Mouse (Mus musculus): ENCODE results near the gene Pou6f2. TPM values are rescaled to one million over a fixed set of nuclear protein-coding genes. Genes with fewer than 3 reads are reported as not detected.

The Pou6f2 gene
- total and polyA plus RNA-seq, 3 experiments: not detected

GRCm38 (mm10) chr13:18332596-18332995, 64.9 kb downstream of the Pou6f2 start:
- H3K27ac ChIP-seq (ENCODE audit: control insufficient read depth, low read depth, low read length): no peak overlapping the region
- TF ChIP-seq ZNF384 (IDR thresholded peaks at IDR 0.05; ENCODE audit: low read depth, low read length) (no peak), RCOR1 (IDR thresholded peaks at IDR 0.05; ENCODE audit: low read depth, low read length) (no peak), USF1 (IDR thresholded peaks at IDR 0.05; ENCODE audit: low read depth, low read length) (no peak), MYB (IDR thresholded peaks at IDR 0.05; ENCODE audit: low read depth, low read length) (no peak), ZMIZ1 (IDR thresholded peaks at IDR 0.05; ENCODE audit: low read depth, low read length) (no peak)
- H3K27me3 ChIP-seq (ENCODE audit: control insufficient read depth in 1 of 2, insufficient read depth in 2 of 2, low read length in 2 of 2): no peaks in the 10 kb centered on the region
- H3K4me1 ChIP-seq (ENCODE audit: control insufficient read depth in 1 of 2, insufficient read depth in 2 of 2, low read length in 2 of 2): no peaks in the 10 kb centered on the region
- DNase-seq (ENCODE audit: low read depth, low spot score): no peak
- H3K9me3 ChIP-seq (replicated peaks; ENCODE audit: insufficient read depth, low read length): no peaks in the 10 kb centered on the region
- H3K36me3 ChIP-seq (ENCODE audit: control insufficient read depth in 1 of 2, insufficient read depth in 2 of 2, low read length in 2 of 2): no peaks in the 10 kb centered on the region
- no peak overlapping the region for H3K4me3 ChIP-seq (ENCODE audit: control insufficient read depth in 1 of 2, insufficient read depth in 1 of 2, low read depth in 2 of 2, low read length in 2 of 2)
- H3K79me2 ChIP-seq (ENCODE audit: control insufficient read depth, insufficient read depth, low read length, poor library complexity): no peaks in the 10 kb centered on the region
- no peak overlapping the region for H3K9ac ChIP-seq (ENCODE audit: control insufficient read depth, low read depth, low read length, poor library complexity, severe bottlenecking)

DNA sequence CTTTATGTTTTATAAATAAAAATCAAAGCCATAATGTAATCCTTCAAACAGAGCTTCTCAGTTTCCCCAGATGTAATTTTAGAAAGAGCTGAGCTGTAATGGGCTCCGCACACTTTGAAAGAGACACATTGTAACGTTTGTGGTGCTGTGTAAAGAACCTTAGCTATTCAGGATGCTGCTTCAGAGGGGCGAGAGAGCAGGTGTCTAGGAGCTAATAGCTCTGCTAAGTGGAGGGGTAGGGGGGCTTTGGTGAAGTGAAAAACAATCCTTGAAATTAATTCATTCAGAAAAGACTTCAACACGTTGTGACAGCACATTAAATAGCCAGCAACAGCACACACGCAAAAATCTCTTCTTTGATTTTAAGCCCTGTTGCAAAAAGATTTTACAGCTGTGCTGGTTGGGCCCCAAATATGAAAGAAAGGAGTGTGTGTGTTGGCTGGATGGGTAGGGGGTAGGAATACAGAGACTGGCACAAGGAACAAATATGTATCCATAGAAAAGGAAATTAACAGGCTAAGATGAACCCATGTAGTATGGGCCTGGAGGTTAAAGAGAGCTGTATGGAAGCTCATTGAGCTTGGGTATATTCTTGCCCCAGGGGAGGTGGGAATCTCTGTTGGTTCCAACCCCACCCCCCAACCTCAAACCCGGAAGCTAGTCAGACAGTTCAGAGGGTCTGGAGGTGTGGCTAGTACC, 73.4 kb downstream of the Pou6f2 start:
- no peak for TF ChIP-seq MXI1 (IDR thresholded peaks at IDR 0.05; ENCODE audit: low read depth, low read length)
- TF ChIP-seq E2F4 (IDR thresholded peaks at IDR 0.05; ENCODE audit: borderline replicate concordance, low read depth, low read length): no peak
- TF ChIP-seq MEF2A (IDR thresholded peaks at IDR 0.05; ENCODE audit: extremely low read depth, insufficient replicate concordance, low read depth, low read length, poor library complexity, severe bottlenecking): no peak
- no peak for TF ChIP-seq MYC (IDR thresholded peaks at IDR 0.05; ENCODE audit: low read depth, low read length)
- TF ChIP-seq BHLHE40 (IDR thresholded peaks at IDR 0.05; ENCODE audit: borderline replicate concordance, low read depth, low read length): no peak
- no peak for TF ChIP-seq EP300 (IDR thresholded peaks at IDR 0.05; ENCODE audit: low read depth in 1 of 2, low read length in 2 of 2)
- TF ChIP-seq ETS1 (IDR thresholded peaks at IDR 0.05; ENCODE audit: low read depth, low read length): no peak
- TF ChIP-seq JUND (IDR thresholded peaks at IDR 0.05; ENCODE audit: low read depth, low read length): no peak
- no peak for TF ChIP-seq NELFE (IDR thresholded peaks at IDR 0.05; ENCODE audit: low read depth, low read length)
- no peak for TF ChIP-seq HCFC1 (IDR thresholded peaks at IDR 0.05; ENCODE audit: low read depth, low read length)
- no peak for TF ChIP-seq NRF1 (IDR thresholded peaks at IDR 0.05; ENCODE audit: insufficient read depth, low read depth, low read length, poor library complexity, severe bottlenecking)
- no peak for TF ChIP-seq RCOR1 (IDR thresholded peaks at IDR 0.05; ENCODE audit: low read depth, low read length)
- no peak for TF ChIP-seq USF2 (IDR thresholded peaks at IDR 0.05; ENCODE audit: borderline replicate concordance in 1 of 2, insufficient read depth in 1 of 2, low read depth in 1 of 2, low read length in 2 of 2)
- no peak for TF ChIP-seq GABPA (IDR thresholded peaks at IDR 0.05; ENCODE audit: low read depth, low read length)
- TF ChIP-seq MAFK (IDR thresholded peaks at IDR 0.05; ENCODE audit: borderline replicate concordance, low read depth, low read length): no peak
- TF ChIP-seq ZMIZ1 (IDR thresholded peaks at IDR 0.05; ENCODE audit: low read depth, low read length): no peak
- TF ChIP-seq POLR2AphosphoS2 (IDR thresholded peaks at IDR 0.05; ENCODE audit: low read length): no peak
- Histone ChIP-seq H3K27ac (ENCODE audit: control insufficient read depth, low read depth, low read length) (no peak overlapping the region), H3K9ac (ENCODE audit: control insufficient read depth, low read depth, low read length, poor library complexity, severe bottlenecking) (no peak overlapping the region), H3K27me3 (ENCODE audit: control insufficient read depth in 1 of 2, insufficient read depth in 2 of 2, low read length in 2 of 2) (no peaks in the 10 kb centered on the region), H3K9me3 (replicated peaks; ENCODE audit: insufficient read depth, low read length) (no peaks in the 10 kb centered on the region), H3K79me2 (ENCODE audit: control insufficient read depth, insufficient read depth, low read length, poor library complexity) (no peaks in the 10 kb centered on the region), H3K4me3 (ENCODE audit: control insufficient read depth in 1 of 2, insufficient read depth in 1 of 2, low read depth in 2 of 2, low read length in 2 of 2) (no peak overlapping the region), H3K36me3 (ENCODE audit: control insufficient read depth in 1 of 2, insufficient read depth in 2 of 2, low read length in 2 of 2) (no peaks in the 10 kb centered on the region), H3K4me1 (ENCODE audit: control insufficient read depth in 1 of 2, insufficient read depth in 2 of 2, low read length in 2 of 2) (no peaks in the 10 kb centered on the region)
- DNase-seq (ENCODE audit: low read depth, low spot score): no peak

All from MEL (cell line).